Mouse (Mus musculus) urinary bladder, adult 18-20 months (tissue): Measurements from ENCODE around the gene Kcnc1.

Experiments
- DNase-seq, 2 experiments: peaks; one replicate each; pipeline ENCODE4 v3.0.0; 2022; ENCODE audit warnings: low spot score in 2 of 2, mixed read lengths in 2 of 2

Kcnc1 gene

GRCm38 (mm10) chr7:46396231-46396927, at the start of gene Kcnc1:
Gene Kcnc1 (plus strand): TSS chr7:46396497.
- DNase-seq = peak; percentile 55 to 73

- DNase-seq = no peak
These were observed 48.6 kb upstream of the Kcnc1 start for GRCm38 (mm10) chr7:46347692-46348091.

GRCm38 (mm10) chr7:46348813-46349212, 47.5 kb upstream of the Kcnc1 start:
- no peak for DNase-seq

- DNase-seq = no peak
These were observed 46.1 kb upstream of the Kcnc1 start for GRCm38 (mm10) chr7:46350119-46350702.

GRCm38 (mm10) chr7:46352748-46353147, 43.5 kb upstream of the Kcnc1 start:
- no peak for DNase-seq

- no peak for DNase-seq
These were observed 43.1 kb upstream of the Kcnc1 start for GRCm38 (mm10) chr7:46353216-46353615.

GRCm38 (mm10) chr7:46353875-46354274, 42.4 kb upstream of the Kcnc1 start:
- DNase-seq = no peak

GRCm38 (mm10) chr7:46361776-46362175, 34.5 kb upstream of the Kcnc1 start:
- DNase-seq = no peak

- DNase-seq = no peak
These were observed 32.1 kb upstream of the Kcnc1 start for GRCm38 (mm10) chr7:46364154-46364553.

GRCm38 (mm10) chr7:46365810-46366209, 30.5 kb upstream of the Kcnc1 start:
- DNase-seq = no peak

- DNase-seq = no peak
These were observed 25.2 kb upstream of the Kcnc1 start for GRCm38 (mm10) chr7:46371104-46371503.

- DNase-seq = no peak
These were observed 19.9 kb upstream of the Kcnc1 start, which contains the start of gene Myod1 for GRCm38 (mm10) chr7:46376172-46377007. Gene Myod1 (plus strand): TSS chr7:46376474.

- DNase-seq = no peak
These were observed 19.3 kb upstream of the Kcnc1 start for GRCm38 (mm10) chr7:46377008-46377346.

- no peak for DNase-seq
These were observed 18.2 kb upstream of the Kcnc1 start for GRCm38 (mm10) chr7:46378123-46378522.

GRCm38 (mm10) chr7:46378983-46379382, 17.3 kb upstream of the Kcnc1 start:
- DNase-seq = peak in 1 of 2 experiments; percentile 8

GRCm38 (mm10) chr7:46380625-46381024, 15.7 kb upstream of the Kcnc1 start:
- DNase-seq = no peak

GRCm38 (mm10) chr7:46387430-46387829, 8.9 kb upstream of the Kcnc1 start:
- DNase-seq = no peak

GRCm38 (mm10) chr7:46389456-46390085, 6.7 kb upstream of the Kcnc1 start:
- no peak for DNase-seq

GRCm38 (mm10) chr7:46390226-46390625, 6.1 kb upstream of the Kcnc1 start:
- no peak for DNase-seq

GRCm38 (mm10) chr7:46391701-46392100, 4.6 kb upstream of the Kcnc1 start:
- no peak for DNase-seq

- peak; percentile 46 to 75 for DNase-seq
These were observed 3.2 kb upstream of the Kcnc1 start for GRCm38 (mm10) chr7:46393116-46393515.
